Mouse (Mus musculus): ENCODE results near the gene Psmd14. TPM values are rescaled to one million over a fixed set of nuclear protein-coding genes. Genes with fewer than 3 reads are reported as not detected.

Gene Psmd14
- total and polyA plus RNA-seq, 3 experiments = 156 to 217 TPM; not detected in 1

DNA sequence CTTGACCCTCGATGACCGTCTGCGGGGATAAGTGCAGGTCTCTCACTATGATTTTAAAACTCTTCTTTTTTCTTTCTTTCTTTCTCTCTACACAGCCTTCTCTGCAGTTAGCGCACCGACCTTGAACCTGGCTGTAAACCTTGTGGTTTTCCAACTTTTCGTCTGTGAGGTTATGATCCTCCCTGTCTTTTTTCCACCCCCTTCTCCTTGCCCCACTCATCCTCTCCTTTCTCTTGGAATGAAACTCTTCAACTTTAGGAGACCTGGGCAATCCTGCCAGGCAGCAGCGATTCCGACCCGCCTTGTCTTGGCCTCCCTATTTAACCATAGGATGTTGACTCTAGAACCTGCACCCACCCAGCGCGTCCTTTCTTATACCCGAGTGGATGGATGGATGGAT, 101.0 kb downstream of the Psmd14 start:
- H3K4me3 ChIP-seq (ENCODE audit: control insufficient read depth in 1 of 2, insufficient read depth in 1 of 2, low read depth in 2 of 2, low read length in 2 of 2) = no peak overlapping the region
- H3K4me1 ChIP-seq (ENCODE audit: control insufficient read depth in 1 of 2, insufficient read depth in 2 of 2, low read length in 2 of 2) = peaks cover 4 to 5% of the 10 kb centered on the region in 2 experiments; a peak in 3 of 4 replicates
- no peaks in the 10 kb centered on the region for H3K79me2 ChIP-seq (ENCODE audit: control insufficient read depth, insufficient read depth, low read length, poor library complexity)
- H3K27me3 ChIP-seq (ENCODE audit: control insufficient read depth in 1 of 2, insufficient read depth in 2 of 2, low read length in 2 of 2) = no peaks in the 10 kb centered on the region
- no peak for DNase-seq (ENCODE audit: low read depth, low spot score)
- H3K27ac ChIP-seq (ENCODE audit: control insufficient read depth, low read depth, low read length) = no peak overlapping the region
- H3K9me3 ChIP-seq (replicated peaks; ENCODE audit: insufficient read depth, low read length) = no peaks in the 10 kb centered on the region
- TF ChIP-seq E2F4 (IDR thresholded peaks at IDR 0.05; ENCODE audit: borderline replicate concordance, low read depth, low read length) = no peak
- no peak for TF ChIP-seq CHD1 (IDR thresholded peaks at IDR 0.05; ENCODE audit: low read depth, low read length)
- no peak for TF ChIP-seq POLR2A (IDR thresholded peaks at IDR 0.05; ENCODE audit: control insufficient read depth in 1 of 2, insufficient read depth in 1 of 2, low read depth in 1 of 2, low read length in 2 of 2, poor library complexity in 1 of 2)
- no peak for TF ChIP-seq UBTF (IDR thresholded peaks at IDR 0.05; ENCODE audit: borderline replicate concordance, insufficient read depth, low read depth, low read length)
- TF ChIP-seq MEF2A (IDR thresholded peaks at IDR 0.05; ENCODE audit: extremely low read depth, insufficient replicate concordance, low read depth, low read length, poor library complexity, severe bottlenecking) = no peak
- TF ChIP-seq MYC (IDR thresholded peaks at IDR 0.05; ENCODE audit: low read depth, low read length) = no peak
- TF ChIP-seq RAD21 (IDR thresholded peaks at IDR 0.05; ENCODE audit: low read depth, low read length) = no peak
- H3K9ac ChIP-seq (ENCODE audit: control insufficient read depth, low read depth, low read length, poor library complexity, severe bottlenecking) = no peak overlapping the region
- 0 out of 4 replicates have a peak, but pooled peaks cover 0 to 3% of the 10 kb centered on the region in 2 experiments for H3K36me3 ChIP-seq (ENCODE audit: control insufficient read depth in 1 of 2, insufficient read depth in 2 of 2, low read length in 2 of 2)

DNA sequence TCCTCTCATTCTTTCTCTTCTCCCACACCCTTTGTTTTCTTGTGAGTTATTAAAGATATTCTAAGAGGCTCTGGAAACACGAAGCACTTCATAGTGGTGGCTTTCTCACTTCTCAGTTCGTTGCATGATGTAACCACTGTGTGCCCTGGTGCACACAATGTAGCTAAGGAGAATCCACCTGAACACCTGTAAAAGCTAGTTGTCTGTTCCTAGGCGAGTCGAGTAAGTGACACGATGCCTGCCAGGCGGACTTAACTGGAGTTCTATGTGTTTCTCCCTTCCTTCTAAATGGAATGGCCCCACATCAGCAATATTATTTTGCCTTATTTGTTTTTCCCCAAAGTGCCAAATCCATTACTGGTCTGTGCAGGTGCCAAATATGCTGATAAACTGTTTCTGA, 101.6 kb downstream of the Psmd14 start:
- TF ChIP-seq KAT2A (conservative IDR thresholded peaks at IDR 0.05; ENCODE audit: low read depth, low read length) (no peak), CTCF (IDR thresholded peaks at IDR 0.05 in 2 of 3, conservative IDR thresholded peaks at IDR 0.05 in 1 of 3; ENCODE audit: control insufficient read depth in 1 of 3, insufficient read depth in 1 of 3, low read depth in 2 of 3, low read length in 3 of 3, poor library complexity in 1 of 3, severe bottlenecking in 1 of 3) (no peak), MXI1 (IDR thresholded peaks at IDR 0.05; ENCODE audit: low read depth, low read length) (no peak), CHD2 (IDR thresholded peaks at IDR 0.05; ENCODE audit: low read length) (no peak), MYB (IDR thresholded peaks at IDR 0.05; ENCODE audit: low read depth, low read length) (no peak), MAZ (IDR thresholded peaks at IDR 0.05; ENCODE audit: low read depth, low read length) (no peak), TAL1 (IDR thresholded peaks at IDR 0.05; ENCODE audit: low read length) (no peak), MYC (IDR thresholded peaks at IDR 0.05; ENCODE audit: low read depth, low read length) (no peak), RCOR1 (IDR thresholded peaks at IDR 0.05; ENCODE audit: low read depth, low read length) (no peak)
- Histone ChIP-seq H3K27me3 (ENCODE audit: control insufficient read depth in 1 of 2, insufficient read depth in 2 of 2, low read length in 2 of 2) (no peaks in the 10 kb centered on the region), H3K4me3 (ENCODE audit: control insufficient read depth in 1 of 2, insufficient read depth in 1 of 2, low read depth in 2 of 2, low read length in 2 of 2) (no peak overlapping the region), H3K27ac (ENCODE audit: control insufficient read depth, low read depth, low read length) (no peak overlapping the region), H3K9ac (ENCODE audit: control insufficient read depth, low read depth, low read length, poor library complexity, severe bottlenecking) (no peak overlapping the region), H3K9me3 (replicated peaks; ENCODE audit: insufficient read depth, low read length) (no peaks in the 10 kb centered on the region), H3K79me2 (ENCODE audit: control insufficient read depth, insufficient read depth, low read length, poor library complexity) (no peaks in the 10 kb centered on the region), H3K4me1 (ENCODE audit: control insufficient read depth in 1 of 2, insufficient read depth in 2 of 2, low read length in 2 of 2) (peaks cover 3 to 5% of the 10 kb centered on the region in 2 experiments; a peak in 3 of 4 replicates), H3K36me3 (ENCODE audit: control insufficient read depth in 1 of 2, insufficient read depth in 2 of 2, low read length in 2 of 2) (0 out of 4 replicates have a peak, but pooled peaks cover 0 to 3% of the 10 kb centered on the region in 2 experiments)
- no peak for DNase-seq (ENCODE audit: low read depth, low spot score)

- Histone ChIP-seq H3K9me3 (replicated peaks; ENCODE audit: insufficient read depth, low read length) (no peaks in the 10 kb centered on the region), H3K27me3 (ENCODE audit: control insufficient read depth in 1 of 2, insufficient read depth in 2 of 2, low read length in 2 of 2) (no peaks in the 10 kb centered on the region), H3K27ac (ENCODE audit: control insufficient read depth, low read depth, low read length) (no peak overlapping the region), H3K36me3 (ENCODE audit: control insufficient read depth in 1 of 2, insufficient read depth in 2 of 2, low read length in 2 of 2) (0 out of 4 replicates have a peak, but pooled peaks cover 0 to under 1% of the 10 kb centered on the region in 2 experiments), H3K9ac (ENCODE audit: control insufficient read depth, low read depth, low read length, poor library complexity, severe bottlenecking) (no peak overlapping the region), H3K4me1 (ENCODE audit: control insufficient read depth in 1 of 2, insufficient read depth in 2 of 2, low read length in 2 of 2) (peaks cover 3 to 5% of the 10 kb centered on the region in 2 experiments; a peak in 2 of 4 replicates), H3K79me2 (ENCODE audit: control insufficient read depth, insufficient read depth, low read length, poor library complexity) (no peaks in the 10 kb centered on the region), H3K4me3 (ENCODE audit: control insufficient read depth in 1 of 2, insufficient read depth in 1 of 2, low read depth in 2 of 2, low read length in 2 of 2) (no peak overlapping the region)
- TF ChIP-seq MAZ (IDR thresholded peaks at IDR 0.05; ENCODE audit: low read depth, low read length) = no peak
- DNase-seq (ENCODE audit: low read depth, low spot score) = no peak
Measured at GRCm38 (mm10) chr2:61813521-61813920, 102.0 kb downstream of the Psmd14 start.

Data from MEL (cell line).